Mouse (Mus musculus) adrenal gland (tissue): ENCODE data around the gene Olfm1.

Experiments used
- intact Hi-C: fragments of 180-260 bp; cut with DNase I; formaldehyde crosslinking; loops from one replicate; pipeline ENCODE4 v1.15.1; 2025

Gene Olfm1

GRCm38 (mm10) chr2:28204167-28204566 is 11.4 kb downstream of the Olfm1 start:
- intact Hi-C loops: loop anchor here (1.0 to 2.0 kb wide), 4 partner anchors 75 to 214 kb away; no protein-coding TSS in a partner anchor

- intact Hi-C loops: loop anchor here (1.0 to 2.0 kb wide), 4 partner anchors 74 to 213 kb away; no protein-coding TSS in a partner anchor
Observed at GRCm38 (mm10) chr2:28204677-28205466, 12.1 kb downstream of the Olfm1 start.

- intact Hi-C loops: loop anchor here (2.0 kb wide), 2 partner anchors 73 to 169 kb away; no protein-coding TSS in a partner anchor
Observed at GRCm38 (mm10) chr2:28205467-28205805, 12.6 kb downstream of the Olfm1 start.

- intact Hi-C loops: loop anchor here (2.0 kb wide), 2 partner anchors 73 to 169 kb away; no protein-coding TSS in a partner anchor
Observed at GRCm38 (mm10) chr2:28205870-28206421, 13.2 kb downstream of the Olfm1 start.

- intact Hi-C loops: no loop called here
Observed at GRCm38 (mm10) chr2:28206472-28206871, 13.7 kb downstream of the Olfm1 start.

GRCm38 (mm10) chr2:28207200-28207750 is 14.5 kb downstream of the Olfm1 start:
- intact Hi-C loops: no loop called here

GRCm38 (mm10) chr2:28208130-28208745 is 15.4 kb downstream of the Olfm1 start:
- intact Hi-C loops: no loop called here

- intact Hi-C loops: no loop called here
Observed at GRCm38 (mm10) chr2:28209211-28209610, 16.4 kb downstream of the Olfm1 start.

- intact Hi-C loops: no loop called here
Observed at GRCm38 (mm10) chr2:28209653-28210052, 16.9 kb downstream of the Olfm1 start.

GRCm38 (mm10) chr2:28210273-28210672 is 17.5 kb downstream of the Olfm1 start:
- intact Hi-C loops: no loop called here

GRCm38 (mm10) chr2:28211531-28212281 is 18.9 kb downstream of the Olfm1 start:
- intact Hi-C loops: no loop called here

GRCm38 (mm10) chr2:28212911-28213310 is 20.1 kb downstream of the Olfm1 start:
- intact Hi-C loops: no loop called here

GRCm38 (mm10) chr2:28216211-28216775 is 23.5 kb downstream of the Olfm1 start:
- intact Hi-C loops: no loop called here

- intact Hi-C loops: no loop called here
Observed at GRCm38 (mm10) chr2:28217783-28218182, 25.0 kb downstream of the Olfm1 start.

GRCm38 (mm10) chr2:28218651-28219356 is 26.0 kb downstream of the Olfm1 start:
- intact Hi-C loops: no loop called here

GRCm38 (mm10) chr2:28219625-28220024 is 26.8 kb downstream of the Olfm1 start:
- intact Hi-C loops: no loop called here

GRCm38 (mm10) chr2:28221803-28222202 is 29.0 kb downstream of the Olfm1 start:
- intact Hi-C loops: no loop called here

- intact Hi-C loops: no loop called here
Observed at GRCm38 (mm10) chr2:28224819-28225218, 32.0 kb downstream of the Olfm1 start.

GRCm38 (mm10) chr2:28225906-28226305 is 33.1 kb downstream of the Olfm1 start:
- intact Hi-C loops: no loop called here

GRCm38 (mm10) chr2:28226971-28227370 is 34.2 kb downstream of the Olfm1 start:
- intact Hi-C loops: no loop called here
